Mouse (Mus musculus) 3134 (cell line): Measurements from ENCODE around the gene Epha2.

ENCODE experiments used
- DNase-seq: peaks from one replicate; pipeline ENCODE4 v3.0.0-alpha.2; 2011; ENCODE audit warnings: low spot score; ENCODE audit not compliant: insufficient read length; ENCODE audit errors: extremely low read depth

Epha2 gene

DNA sequence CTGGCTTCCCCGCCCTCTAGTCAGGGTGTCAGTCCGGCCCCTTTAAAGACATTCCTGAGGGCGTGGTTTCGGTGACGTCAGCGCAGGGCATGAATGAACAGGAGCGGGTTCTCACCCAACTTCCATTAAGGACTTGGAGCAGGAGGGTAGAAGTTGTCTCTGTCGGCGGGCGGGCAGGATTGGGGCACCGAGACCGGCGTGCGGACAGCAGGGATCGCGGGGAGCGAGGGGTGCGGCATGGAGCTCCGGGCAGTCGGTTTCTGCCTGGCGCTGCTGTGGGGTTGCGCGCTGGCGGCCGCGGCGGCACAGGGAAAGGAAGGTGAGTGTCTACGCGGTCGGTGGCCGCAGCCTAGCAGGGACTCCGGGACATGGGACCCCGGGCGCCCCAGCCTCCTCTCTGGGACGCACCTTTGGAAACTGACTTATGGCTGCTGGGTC lies at the start of gene Epha2:
TSS of gene Epha2 (plus strand) at position 125 of the 438 bp plus-strand sequence.
- peak; percentile 81 for DNase-seq

GRCm38 (mm10) chr4:141252641-141253040 lies 48.4 kb upstream of the Epha2 start:
- DNase-seq: no peak

- no peak for DNase-seq
Observed at GRCm38 (mm10) chr4:141254234-141254633, 46.8 kb upstream of the Epha2 start.

- DNase-seq: no peak
Observed at GRCm38 (mm10) chr4:141257440-141257839, 43.6 kb upstream of the Epha2 start.

DNA sequence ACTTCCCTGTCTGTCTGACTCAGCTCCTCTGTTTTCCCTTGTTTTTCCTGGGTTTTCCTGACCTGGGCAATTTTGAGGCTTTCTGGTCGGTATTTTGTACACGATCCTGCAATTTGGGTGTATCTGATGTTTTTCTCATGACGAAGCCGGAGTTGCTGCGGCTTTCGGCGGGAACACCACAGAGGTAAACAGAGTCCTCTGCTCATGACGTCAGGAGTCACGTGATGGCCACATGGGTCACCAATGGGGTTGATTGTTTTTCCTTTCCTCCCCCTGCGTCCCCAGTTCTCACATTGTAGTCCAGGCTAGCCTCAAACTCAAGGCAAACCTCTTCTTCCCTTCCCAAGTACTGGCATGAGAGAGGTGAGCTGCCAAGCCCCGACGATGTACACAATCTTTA lies 41.6 kb upstream of the Epha2 start:
- no peak for DNase-seq

GRCm38 (mm10) chr4:141260007-141260723 lies 40.9 kb upstream of the Epha2 start:
- peak; percentile 76 for DNase-seq

DNA sequence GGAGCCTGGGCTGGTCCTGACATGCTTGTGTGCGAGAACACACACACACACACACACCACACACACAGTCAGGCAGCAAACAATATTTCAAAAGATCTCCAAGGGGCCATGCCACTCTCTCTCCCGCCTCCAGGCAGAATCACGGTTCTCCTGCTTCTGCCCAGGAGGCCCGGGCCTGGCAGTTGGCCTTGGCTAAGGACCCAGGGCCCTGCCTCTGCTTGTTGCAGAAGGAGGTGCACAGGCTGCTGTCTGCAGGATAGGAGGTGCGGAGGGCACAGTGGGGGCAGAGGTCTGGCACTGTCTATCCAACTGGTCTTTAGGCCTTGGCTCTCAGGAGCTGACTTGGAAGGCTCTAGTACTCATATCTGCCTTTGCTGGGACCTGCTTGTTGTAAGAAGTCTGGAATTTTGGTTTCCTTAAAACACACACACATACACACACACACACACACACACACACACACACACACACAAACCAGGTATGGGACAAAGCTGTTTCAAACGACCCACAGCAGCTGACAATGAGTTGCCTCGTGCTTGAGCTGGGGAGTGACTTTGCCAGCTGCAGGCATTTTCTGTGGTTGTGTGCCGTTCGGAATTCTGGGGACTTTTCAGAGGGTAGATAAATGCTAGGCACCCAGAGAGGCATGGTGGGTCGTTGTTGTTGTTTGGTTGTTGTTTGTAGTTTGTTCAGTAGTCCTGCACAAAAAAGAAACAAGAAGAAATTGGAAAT lies 38.0 kb upstream of the Epha2 start:
- DNase-seq: no peak

GRCm38 (mm10) chr4:141265979-141266637 lies 34.9 kb upstream of the Epha2 start:
- no peak for DNase-seq

DNA sequence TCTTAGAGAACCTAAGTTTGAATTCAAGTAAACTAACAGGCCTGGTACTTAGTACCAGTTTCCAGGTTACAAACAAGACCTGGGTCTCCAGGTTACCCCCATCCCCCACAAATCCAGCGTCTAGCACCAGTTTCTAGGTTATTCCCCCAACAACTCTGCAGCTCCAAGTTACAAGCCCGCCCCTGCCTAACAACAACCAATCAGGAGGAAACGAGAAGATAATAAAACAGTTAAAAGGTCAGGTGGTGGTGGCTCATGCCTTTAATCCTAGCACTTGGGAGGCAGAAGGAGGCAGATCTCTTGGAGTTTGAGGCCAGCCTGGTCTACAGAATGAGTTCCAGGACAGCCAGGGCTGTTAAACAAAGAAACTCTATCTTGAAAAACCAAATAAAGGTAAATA lies 33.8 kb upstream of the Epha2 start:
- DNase-seq: no peak

DNA sequence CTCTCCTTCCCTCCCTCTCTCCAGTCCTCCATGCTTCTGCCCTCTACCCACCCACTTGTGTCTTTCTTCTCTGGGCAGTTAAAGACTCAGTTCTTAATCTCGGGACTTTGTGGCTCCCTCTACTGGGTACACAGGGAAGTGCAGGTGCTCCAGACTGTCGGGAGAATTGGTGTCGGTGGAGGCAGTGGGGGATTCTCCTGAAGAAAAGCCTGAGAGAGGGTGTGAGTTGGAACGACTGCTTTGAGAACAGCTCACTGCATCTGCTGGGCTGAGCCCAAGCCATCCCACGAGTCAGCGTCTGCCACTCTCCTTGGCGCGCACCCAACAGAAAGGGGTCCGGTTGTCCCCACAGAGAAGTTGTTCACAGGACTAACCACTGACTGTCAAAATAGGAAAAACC lies 33.2 kb upstream of the Epha2 start:
- DNase-seq: peak; percentile 64

- DNase-seq: no peak
Observed at GRCm38 (mm10) chr4:141268350-141268749, 32.7 kb upstream of the Epha2 start.

- DNase-seq: no peak
Observed at GRCm38 (mm10) chr4:141269080-141269479, 32.0 kb upstream of the Epha2 start.

DNA sequence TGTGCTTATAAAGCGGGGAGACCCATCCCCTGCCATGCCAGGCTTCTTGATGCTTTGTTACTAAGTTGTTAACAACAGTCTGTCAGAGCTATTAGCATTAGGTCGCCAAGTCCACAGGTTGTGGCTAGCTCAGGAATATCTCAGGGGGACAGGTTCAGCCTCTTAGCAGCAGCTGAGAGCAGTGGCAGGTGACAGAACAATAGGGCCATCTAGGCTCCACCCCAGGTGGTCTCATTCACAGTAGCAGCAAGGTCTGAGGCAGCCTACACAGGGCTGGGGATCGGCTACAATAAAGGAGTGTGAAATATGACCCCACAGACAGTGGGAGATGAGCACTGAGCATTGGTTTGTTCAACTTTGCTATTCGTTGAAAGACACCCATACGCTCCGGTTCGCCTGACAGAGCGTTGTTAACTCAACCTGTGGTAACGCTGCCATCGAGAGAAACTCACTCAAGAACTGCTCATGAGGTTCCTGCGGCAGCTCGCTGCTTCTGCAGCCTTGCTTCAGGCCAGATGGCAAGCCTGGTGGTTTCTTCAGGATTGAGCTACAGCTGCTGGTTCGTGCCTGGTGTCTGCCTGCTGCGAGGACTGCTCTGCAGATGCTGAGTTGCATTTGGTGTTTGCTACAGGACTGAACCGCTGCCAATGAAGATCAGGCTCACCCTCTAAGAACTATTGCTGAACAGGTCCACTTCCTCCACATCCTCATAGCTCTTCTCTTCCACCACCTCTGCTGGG lies 30.7 kb upstream of the Epha2 start:
- DNase-seq: no peak

DNA sequence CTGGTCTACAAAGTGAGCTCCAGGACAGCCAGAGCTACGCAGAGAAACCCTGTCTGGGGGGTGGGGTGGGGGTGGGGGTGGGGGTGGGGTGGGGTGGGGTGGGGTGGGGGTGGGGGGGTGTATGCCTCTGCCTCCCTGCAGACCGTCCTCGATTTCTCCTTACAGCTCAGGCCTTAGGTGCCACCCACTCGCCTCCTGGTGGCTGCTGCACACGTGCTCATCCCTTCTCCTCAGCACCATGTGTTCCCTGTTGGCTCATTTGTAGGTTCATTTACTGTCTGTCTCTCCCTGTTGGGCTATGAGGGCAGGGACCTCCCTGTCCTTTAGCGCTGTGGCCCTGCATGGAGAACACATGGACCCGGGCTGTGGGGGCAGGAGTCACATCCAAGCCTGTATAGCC lies 29.8 kb upstream of the Epha2 start:
- DNase-seq: no peak

DNA sequence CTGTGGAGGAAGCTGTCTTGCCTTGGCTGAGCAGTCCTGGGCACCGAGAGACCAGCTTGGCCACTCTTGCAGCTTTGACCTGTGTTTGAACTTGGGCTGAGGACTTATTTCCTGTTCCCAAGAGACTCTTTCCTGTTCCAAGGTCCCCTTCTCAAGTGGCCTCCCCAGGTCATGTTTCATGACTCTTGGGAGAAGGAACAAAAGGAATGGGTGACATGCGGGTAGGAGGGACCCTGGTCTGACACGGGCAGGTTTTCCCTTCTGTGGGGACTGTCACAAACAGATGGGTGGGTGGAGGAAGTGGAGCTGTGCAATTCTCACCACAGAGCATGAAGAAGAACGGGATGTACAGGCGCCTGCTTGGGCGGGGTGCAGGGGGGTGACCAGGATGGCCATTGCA lies 29.3 kb upstream of the Epha2 start:
- no peak for DNase-seq

- DNase-seq: peak; percentile 80
Observed at GRCm38 (mm10) chr4:141272878-141273277, 28.2 kb upstream of the Epha2 start.

DNA sequence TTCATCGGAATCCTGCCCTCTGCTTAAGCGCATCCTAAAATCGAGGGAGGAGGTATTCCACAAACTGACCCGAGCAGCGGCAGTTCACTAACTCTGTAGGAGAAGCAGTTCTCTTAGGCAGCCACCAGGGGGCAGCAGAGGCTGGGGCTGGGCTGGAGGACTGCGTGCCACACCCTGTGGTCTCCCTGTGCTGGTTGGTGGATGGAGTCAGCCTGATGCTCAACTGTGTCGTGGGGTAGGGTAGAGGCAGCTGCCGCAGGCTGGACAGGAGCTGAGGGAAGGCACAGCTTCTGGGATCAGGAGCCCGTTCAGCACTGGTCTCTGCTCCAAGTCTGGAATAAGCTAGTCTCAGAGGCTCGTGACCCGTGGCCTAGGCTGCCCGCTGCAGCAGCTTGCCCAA lies 27.7 kb upstream of the Epha2 start:
- peak; percentile 87 for DNase-seq

DNA sequence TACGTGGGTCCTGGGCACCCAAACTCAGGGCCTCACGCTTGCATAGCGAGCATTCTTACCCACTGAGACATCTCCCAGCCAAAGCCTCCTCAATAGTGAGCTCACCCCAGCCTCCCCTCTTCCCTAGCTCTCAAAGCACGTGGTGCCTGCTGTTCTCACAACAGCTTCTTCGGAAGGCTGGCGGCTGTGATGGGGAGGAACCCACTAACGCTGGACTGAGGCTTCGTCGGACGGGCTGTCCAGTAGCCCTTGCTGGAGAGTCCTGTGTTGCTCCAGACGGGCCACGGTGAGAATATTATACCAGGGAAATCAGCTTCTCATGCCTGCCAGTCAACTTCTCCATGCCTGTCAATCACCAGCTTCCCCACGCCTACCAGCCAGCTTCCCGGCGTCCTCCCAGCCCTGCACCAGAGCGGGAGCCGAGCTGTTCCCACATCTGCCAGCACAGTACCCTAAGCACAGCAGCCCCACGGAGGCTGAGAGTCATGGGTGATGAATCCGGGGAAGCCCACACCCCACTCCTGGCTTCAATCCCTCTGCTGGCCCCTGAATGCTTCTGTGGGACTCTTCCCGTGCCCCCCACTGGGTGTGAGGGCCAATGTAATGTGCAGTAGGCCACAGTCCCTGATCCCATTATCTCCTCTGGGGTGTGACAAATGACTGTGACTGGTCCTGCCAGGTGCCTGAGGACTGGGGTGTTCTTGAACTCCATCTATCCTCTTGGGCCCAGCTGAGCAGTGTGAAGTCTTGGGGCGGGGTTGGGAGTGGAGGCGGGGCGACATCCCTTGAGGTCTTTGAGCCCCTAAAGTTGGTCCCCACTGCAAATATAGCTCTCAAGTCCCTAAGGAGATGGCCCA lies 26.3 kb upstream of the Epha2 start:
- peak; percentile 89 for DNase-seq

DNA sequence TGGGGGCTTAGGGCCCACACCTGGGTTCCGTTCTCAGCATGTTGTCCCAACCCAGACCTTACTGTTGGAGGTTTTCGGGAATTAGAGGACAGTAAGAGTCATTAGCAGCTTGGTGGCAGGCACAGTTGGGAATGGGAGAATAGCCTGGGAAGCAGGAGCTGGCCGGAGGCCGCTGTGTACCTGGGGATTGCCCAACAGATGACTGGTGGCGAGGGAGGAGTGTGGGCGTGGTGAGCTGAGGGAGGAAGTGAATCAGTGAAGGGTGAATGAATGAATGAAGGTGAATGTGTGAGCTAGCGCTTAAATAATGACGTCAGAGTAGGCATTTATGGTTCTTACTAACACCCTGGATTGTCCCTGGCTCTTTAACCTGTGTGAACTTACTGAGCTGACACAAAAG lies 23.9 kb upstream of the Epha2 start:
- DNase-seq: peak; percentile 64

- peak; percentile 89 for DNase-seq
Observed at GRCm38 (mm10) chr4:141278154-141278553, 22.9 kb upstream of the Epha2 start.
